Mouse (Mus musculus) adrenal gland, adult 2 months (tissue): ENCODE results near the gene Tmem88b. TPM values are rescaled to one million over a fixed set of nuclear protein-coding genes. Genes with fewer than 3 reads are reported as not detected.

ENCODE experiments used
- microRNA-seq, 2 experiments: library from miRNA; unstranded; fragments of <30 nt; microRNA quantifications; one replicate each; pipeline ENCODE4 v1.2.0; 2021
- polyA plus RNA-seq: library from polyadenylated mRNA; depleted of rRNA; stranded (reverse); fragments of >200 nt; gene quantifications from 2 replicates; pipeline ENCODE4 v1.2.3, GENCODE M21; 2012; rRNA removed
- total RNA-seq, 2 experiments: library from RNA; stranded (reverse); gene quantifications; 2 replicates each; pipeline ENCODE4 v1.2.3; 2021

Gene Tmem88b
- total and polyA plus RNA-seq, 3 experiments: 0.52 to 0.81 (median 0.62) TPM

Small RNA genes within 50 kb of the gene (microRNA-seq; reads per million reads assigned to microRNA genes)
- gene Gm27743: 0 reads per million in 2 experiments

Other genes with a start within 250 kb of the Tmem88b start
- gene Nadk, start 223.5 kb downstream of the Tmem88b start, total RNA-seq: 100 to 1,000 TPM; 184 to 322 TPM
- 297 and 390 TPM in 2 replicates for gene Nadk, start 223.5 kb downstream of the Tmem88b start, polyA plus RNA-seq
- 10 to 100 TPM; 33.6 to 35.9 TPM for gene Slc35e2, start 184.5 kb downstream of the Tmem88b start, total RNA-seq
- 17.5 and 29.6 TPM in 2 replicates for gene Slc35e2, start 184.5 kb downstream of the Tmem88b start, polyA plus RNA-seq
- gene Cdk11b, start 161.0 kb downstream of the Tmem88b start, total RNA-seq: 10 to 100 TPM; 41.6 to 46.7 TPM
- gene Cdk11b, start 161.0 kb downstream of the Tmem88b start, polyA plus RNA-seq: 11.9 and 18.9 TPM in 2 replicates
- gene Gm10563, start 140.5 kb downstream of the Tmem88b start, total RNA-seq: not detected
- not detected in 2 replicates for gene Gm10563, start 140.5 kb downstream of the Tmem88b start, polyA plus RNA-seq
- 1 to 10 TPM; 5.2 to 7.6 TPM for gene Mmp23, start 132.5 kb downstream of the Tmem88b start, total RNA-seq
- gene Mmp23, start 132.5 kb downstream of the Tmem88b start, polyA plus RNA-seq: 23.2 and 23.9 TPM in 2 replicates
- gene Mib2, start 116.7 kb downstream of the Tmem88b start, total RNA-seq: 10 to 100 TPM; 40.8 to 50.9 TPM
- 110 and 117 TPM in 2 replicates for gene Mib2, start 116.7 kb downstream of the Tmem88b start, polyA plus RNA-seq
- gene Fndc10, start 91.5 kb downstream of the Tmem88b start, total RNA-seq: 10 to 100 TPM; 42.6 to 65.1 TPM
- 247 and 266 TPM in 2 replicates for gene Fndc10, start 91.5 kb downstream of the Tmem88b start, polyA plus RNA-seq
- 100 to 1,000 TPM; 104 to 143 TPM for gene Ssu72, start 81.1 kb downstream of the Tmem88b start, total RNA-seq
- gene Ssu72, start 81.1 kb downstream of the Tmem88b start, polyA plus RNA-seq: 178 and 190 TPM in 2 replicates
- gene Tmem240, start 51.1 kb downstream of the Tmem88b start, total RNA-seq: under 1 TPM; 0.55 to 0.73 TPM
- gene Tmem240, start 51.1 kb downstream of the Tmem88b start, polyA plus RNA-seq: 2.0 and 3.1 TPM in 2 replicates
- 10 to 100 TPM; 71.4 to 90.7 TPM for gene Atad3a, start 24.8 kb downstream of the Tmem88b start, total RNA-seq
- 226 and 242 TPM in 2 replicates for gene Atad3a, start 24.8 kb downstream of the Tmem88b start, polyA plus RNA-seq
- gene Vwa1, start 11.2 kb downstream of the Tmem88b start, total RNA-seq: 1 to 10 TPM; 2.5 to 4.8 TPM
- gene Vwa1, start 11.2 kb downstream of the Tmem88b start, polyA plus RNA-seq: 9.4 and 12.0 TPM in 2 replicates
- gene Ankrd65, start 4.6 kb upstream of the Tmem88b start, total RNA-seq: not detected
- 0.11 and 0.16 TPM in 2 replicates for gene Ankrd65, start 4.6 kb upstream of the Tmem88b start, polyA plus RNA-seq
- gene Mrpl20, start 17.0 kb upstream of the Tmem88b start, total RNA-seq: 100 to 1,000 TPM; 122 to 141 TPM
- gene Mrpl20, start 17.0 kb upstream of the Tmem88b start, polyA plus RNA-seq: 42.1 and 65.2 TPM in 2 replicates
- gene Ccnl2, start 26.6 kb upstream of the Tmem88b start, total RNA-seq: 100 to 1,000 TPM in 1 of 2 experiments, 10 to 100 TPM in 1; 70.2 to 118 TPM
- 56.0 and 58.2 TPM in 2 replicates for gene Ccnl2, start 26.6 kb upstream of the Tmem88b start, polyA plus RNA-seq
- 100 to 1,000 TPM; 155 to 164 TPM for gene Aurkaip1, start 45.4 kb upstream of the Tmem88b start, total RNA-seq
- 276 and 293 TPM in 2 replicates for gene Aurkaip1, start 45.4 kb upstream of the Tmem88b start, polyA plus RNA-seq
- 10 to 100 TPM; 36.9 to 55.5 TPM for gene Mxra8, start 53.8 kb upstream of the Tmem88b start, total RNA-seq
- gene Mxra8, start 53.8 kb upstream of the Tmem88b start, polyA plus RNA-seq: 164 and 185 TPM in 2 replicates
- gene Dvl1, start 61.5 kb upstream of the Tmem88b start, total RNA-seq: 10 to 100 TPM; 58.1 to 66.7 TPM
- gene Dvl1, start 61.5 kb upstream of the Tmem88b start, polyA plus RNA-seq: 187 and 202 TPM in 2 replicates
- under 1 TPM; 0.32 to 0.35 TPM for gene Tas1r3, start 77.5 kb upstream of the Tmem88b start, total RNA-seq
- 0.56 and 0.62 TPM in 2 replicates for gene Tas1r3, start 77.5 kb upstream of the Tmem88b start, polyA plus RNA-seq
- gene Cptp, start 83.6 kb upstream of the Tmem88b start, total RNA-seq: 10 to 100 TPM; 18.7 to 21.1 TPM
- 29.4 and 37.1 TPM in 2 replicates for gene Cptp, start 83.6 kb upstream of the Tmem88b start, polyA plus RNA-seq
- gene Ints11, start 83.7 kb upstream of the Tmem88b start, total RNA-seq: 10 to 100 TPM; 27.5 to 32.0 TPM
- gene Ints11, start 83.7 kb upstream of the Tmem88b start, polyA plus RNA-seq: 24.5 and 30.8 TPM in 2 replicates
- 10 to 100 TPM; 21.8 to 28.4 TPM for gene Pusl1, start 105.9 kb upstream of the Tmem88b start, total RNA-seq
- gene Pusl1, start 105.9 kb upstream of the Tmem88b start, polyA plus RNA-seq: 118 and 119 TPM in 2 replicates
- gene Acap3, start 105.9 kb upstream of the Tmem88b start, total RNA-seq: 10 to 100 TPM; 14.4 to 20.9 TPM
- gene Acap3, start 105.9 kb upstream of the Tmem88b start, polyA plus RNA-seq: 29.0 and 29.3 TPM in 2 replicates
- 10 to 100 TPM; 64.1 to 94.4 TPM for gene Ube2j2, start 158.0 kb upstream of the Tmem88b start, total RNA-seq
- gene Ube2j2, start 158.0 kb upstream of the Tmem88b start, polyA plus RNA-seq: 93.2 and 95.5 TPM in 2 replicates
- 10 to 100 TPM; 66.8 to 70.1 TPM for gene C1qtnf12, start 176.4 kb upstream of the Tmem88b start, total RNA-seq
- gene C1qtnf12, start 176.4 kb upstream of the Tmem88b start, polyA plus RNA-seq: 100 and 128 TPM in 2 replicates
- gene B3galt6, start 206.8 kb upstream of the Tmem88b start, total RNA-seq: 1 to 10 TPM; 5.1 to 8.5 TPM
- gene B3galt6, start 206.8 kb upstream of the Tmem88b start, polyA plus RNA-seq: 14.7 and 18.3 TPM in 2 replicates
- 100 to 1,000 TPM; 260 to 282 TPM for gene Sdf4, start 207.0 kb upstream of the Tmem88b start, total RNA-seq
- gene Sdf4, start 207.0 kb upstream of the Tmem88b start, polyA plus RNA-seq: 47.5 and 50.7 TPM in 2 replicates
- gene Tnfrsf4, start 228.0 kb upstream of the Tmem88b start, total RNA-seq: 1 to 10 TPM in 1 of 2 experiments, under 1 TPM in 1; 0.61 to 1.2 TPM
- gene Tnfrsf4, start 228.0 kb upstream of the Tmem88b start, polyA plus RNA-seq: 4.4 and 5.0 TPM in 2 replicates
- under 1 TPM in 1 of 2 experiments, not detected in 1; 0.38 TPM for gene Tnfrsf18, start 240.3 kb upstream of the Tmem88b start, total RNA-seq
- 0.30 and 0.61 TPM in 2 replicates for gene Tnfrsf18, start 240.3 kb upstream of the Tmem88b start, polyA plus RNA-seq